Mouse (Mus musculus) megakaryocyte-erythroid progenitor cell, adult 5-6 weeks (primary cell): ENCODE results near the gene Kcnk12. TPM values are rescaled to one million over a fixed set of nuclear protein-coding genes. Genes with fewer than 3 reads are reported as not detected.

Experiments used
- ATAC-seq: replicated peaks from 2 replicates; pipeline ENCODE4 v1.8.0; 2016; ENCODE audit warnings: mild to moderate bottlenecking, inconsistent platforms; ENCODE audit not compliant: severe bottlenecking, poor library complexity, low FRiP score, low TSS enrichment
- total RNA-seq, 2 experiments: library from RNA; stranded (forward) in 1 of 2; stranded (reverse) in 1 of 2; fragments of 200-1000, 215-1000 nt in 1 of 2; fragments of >200 nt in 1 of 2; fragmentation: Nextera tagmentation in 1 of 2; gene quantifications; 2 replicates each; pipeline ENCODE4 v1.2.3; 2014 to 2017

Gene Kcnk12
- total RNA-seq, 2 experiments from 2014 or later = not detected

DNA sequence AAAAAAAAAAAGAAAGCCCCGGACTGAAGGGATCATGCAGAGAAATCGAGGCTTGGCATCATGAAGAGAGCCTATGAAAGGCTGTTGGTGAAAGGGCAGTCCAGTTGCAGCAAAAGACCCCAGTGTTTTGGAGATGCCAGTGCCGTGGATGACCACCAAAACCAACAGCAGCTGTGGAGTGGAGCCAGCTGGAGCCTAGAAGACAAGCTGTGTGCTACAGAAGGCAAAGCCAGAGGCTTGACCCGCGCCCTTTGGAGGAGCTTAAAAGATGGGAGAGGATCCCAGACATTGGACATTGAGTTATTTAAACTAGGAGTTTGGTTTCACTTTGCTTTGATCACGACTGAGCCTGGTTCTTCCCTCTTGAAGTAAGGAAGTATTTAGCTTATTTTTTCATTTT, 9.6 kb downstream of the Kcnk12 start:
- no peak for ATAC-seq

DNA sequence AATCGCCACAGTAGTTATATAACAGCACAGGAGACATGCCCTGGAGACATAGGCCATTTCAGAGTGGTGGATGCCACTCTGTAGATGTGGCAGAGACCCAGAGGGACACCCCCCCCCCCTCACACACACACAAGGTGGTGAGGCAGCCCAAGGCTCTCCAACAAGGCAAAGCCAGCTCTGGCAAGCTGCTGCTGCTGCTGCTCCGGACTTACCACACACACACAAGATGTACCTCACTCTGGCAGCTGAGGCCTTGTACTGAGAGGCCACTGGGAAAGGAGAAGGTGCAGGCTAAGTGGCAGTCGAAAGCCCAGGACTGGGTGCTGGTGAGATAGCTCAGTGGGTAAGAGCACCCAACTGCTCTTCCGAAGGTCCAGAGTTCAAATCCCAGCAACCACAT, 10.1 kb downstream of the Kcnk12 start:
- ATAC-seq = no peak

DNA sequence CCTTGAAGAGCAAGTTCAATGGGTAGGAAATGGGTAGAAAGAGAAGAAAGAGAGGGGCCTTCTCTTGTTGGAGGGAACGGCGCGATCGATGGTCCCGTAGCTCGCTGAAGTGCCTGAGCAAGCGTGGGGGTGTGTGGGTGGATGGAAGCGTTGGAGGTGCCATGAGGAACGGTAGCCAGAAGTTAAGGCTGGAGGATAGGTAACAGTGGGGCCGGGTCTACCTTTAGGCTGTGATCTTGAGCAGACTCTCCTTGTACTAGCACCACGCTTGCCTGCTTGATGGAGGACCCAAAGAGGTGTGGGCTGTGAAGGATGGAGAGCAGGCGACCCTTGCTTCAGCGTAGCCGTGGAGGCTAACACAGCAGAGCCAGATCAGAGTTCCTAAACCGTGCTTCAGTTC, 12.1 kb downstream of the Kcnk12 start:
- ATAC-seq = no peak

DNA sequence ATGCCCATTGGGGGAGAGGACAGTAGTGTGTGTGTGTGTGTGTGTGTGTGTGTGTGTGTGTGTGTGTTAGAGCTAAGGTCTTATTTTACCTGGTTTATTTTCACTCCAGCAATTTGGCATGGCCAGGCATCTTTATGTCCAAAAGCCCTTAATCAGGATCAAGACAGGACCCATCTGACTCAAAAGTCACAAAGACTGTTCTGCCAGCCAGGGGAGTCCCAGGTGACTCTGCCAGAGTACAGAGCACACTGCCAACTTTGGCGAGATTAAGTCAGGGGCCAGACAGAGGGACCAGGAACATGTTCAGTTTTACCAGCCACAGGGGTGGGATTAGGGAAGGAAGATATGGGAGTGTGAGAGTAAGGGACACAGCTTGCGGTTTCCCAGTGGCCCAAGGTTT, 12.9 kb downstream of the Kcnk12 start:
- ATAC-seq = no peak

DNA sequence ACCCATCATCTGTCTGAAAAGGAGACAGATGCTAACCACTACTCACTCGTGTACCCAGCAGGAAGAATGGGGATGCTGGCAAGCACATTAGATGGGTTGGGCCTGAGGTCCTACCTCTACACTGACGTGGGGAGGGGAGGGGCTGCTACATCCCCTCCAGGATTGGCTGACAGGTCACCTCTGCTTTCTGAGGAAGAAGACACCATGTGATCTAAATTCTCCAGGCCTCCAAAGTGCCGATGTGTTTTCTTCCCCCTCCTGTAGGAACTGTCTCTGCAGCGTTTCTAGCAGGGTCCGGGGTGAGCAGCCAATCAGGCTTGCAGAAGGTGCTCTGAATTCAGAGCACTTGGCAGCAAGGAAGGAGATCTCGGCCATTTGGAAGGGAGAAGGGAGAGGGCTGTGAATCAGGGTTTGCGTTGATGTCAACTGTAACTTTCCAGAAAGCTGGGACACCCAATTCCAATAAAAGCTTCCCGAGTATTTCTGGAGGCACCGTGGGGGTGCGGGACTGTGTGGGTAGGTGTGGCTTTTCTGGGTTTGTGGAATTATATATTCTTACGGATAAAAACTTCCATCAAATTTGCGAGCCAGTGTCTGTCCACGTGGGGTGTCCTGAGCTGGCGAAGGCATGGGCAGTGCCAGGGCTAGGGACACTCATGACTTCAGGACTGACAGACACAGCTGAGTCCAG, 13.5 kb downstream of the Kcnk12 start:
- ATAC-seq = no peak

DNA sequence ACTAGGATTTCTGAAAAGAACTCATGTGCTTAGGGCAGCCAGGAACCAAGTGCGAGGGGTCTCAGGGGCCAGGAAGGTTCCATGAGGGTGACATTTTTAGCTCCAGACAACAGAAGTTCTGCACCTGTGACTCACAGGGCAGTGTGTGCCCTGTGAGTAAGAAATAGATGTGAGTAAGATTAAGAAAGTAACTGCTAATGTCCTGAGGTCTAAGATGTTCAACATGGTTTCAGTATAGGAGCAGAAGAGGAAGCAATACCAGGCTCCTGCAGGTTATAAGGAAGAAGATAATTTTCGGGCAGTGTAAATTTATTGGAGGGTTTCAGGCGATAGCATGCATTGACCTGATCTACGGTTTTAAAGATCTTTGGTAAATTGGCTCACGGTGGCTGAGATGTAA, 16.6 kb downstream of the Kcnk12 start:
- ATAC-seq = no peak

DNA sequence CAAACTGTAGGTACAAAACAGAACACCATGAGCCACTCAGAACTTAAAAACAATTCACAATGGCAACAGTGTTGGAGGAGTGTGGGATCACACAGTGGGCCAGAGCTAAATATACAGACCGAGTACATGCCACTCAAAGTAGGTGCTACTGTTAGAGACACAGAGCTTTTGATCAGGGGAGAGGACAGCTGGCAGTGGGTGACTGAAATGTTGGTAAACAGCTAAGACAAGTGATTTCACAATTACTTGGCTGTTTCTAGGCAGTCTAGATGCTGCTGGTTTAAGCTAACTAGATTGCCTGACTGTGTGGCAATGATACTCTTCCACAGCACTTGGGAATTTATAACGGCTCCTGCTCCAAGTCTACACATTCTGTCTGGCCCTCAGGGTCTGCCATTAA, 17.6 kb downstream of the Kcnk12 start:
- no peak for ATAC-seq

DNA sequence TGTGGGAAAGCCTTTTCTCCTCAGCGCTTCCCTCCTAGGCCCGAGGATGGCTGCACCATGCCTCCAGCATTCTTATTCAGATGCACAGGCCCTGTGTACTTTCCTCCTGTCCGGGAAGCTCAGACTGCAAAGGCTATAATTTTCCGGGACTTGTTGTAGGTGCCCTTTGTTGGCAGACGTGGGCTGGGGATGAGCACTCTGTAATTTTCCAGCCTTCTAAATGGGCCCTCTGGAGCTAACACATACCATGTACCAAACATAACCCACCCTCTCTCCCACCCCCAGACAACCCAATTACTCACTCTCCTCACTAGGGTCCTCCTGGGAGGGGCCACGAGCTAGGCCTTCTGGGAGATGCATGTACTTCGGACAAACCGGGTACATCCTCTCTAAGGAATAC, 22.8 kb downstream of the Kcnk12 start:
- no peak for ATAC-seq

DNA sequence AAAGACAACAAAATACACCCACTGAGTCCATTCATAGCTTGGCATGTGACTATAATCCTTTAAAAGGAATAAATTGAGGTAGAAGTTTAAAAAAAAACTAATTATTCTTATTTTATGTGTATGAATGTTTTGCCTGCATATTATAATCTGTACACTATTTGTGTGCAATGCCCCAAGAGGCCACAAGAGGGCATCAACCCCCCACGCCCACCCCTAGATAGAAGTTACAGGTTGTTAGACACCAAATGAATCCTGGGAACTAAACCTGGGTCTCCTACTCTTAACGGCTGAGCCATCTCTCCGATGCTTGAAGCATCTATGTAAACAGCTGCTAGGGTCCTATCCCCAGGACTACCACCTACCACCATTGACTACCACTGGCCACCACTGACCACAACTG, 24.6 kb downstream of the Kcnk12 start:
- ATAC-seq = peak; percentile 40; the same call in 1 of the 2 replicates

DNA sequence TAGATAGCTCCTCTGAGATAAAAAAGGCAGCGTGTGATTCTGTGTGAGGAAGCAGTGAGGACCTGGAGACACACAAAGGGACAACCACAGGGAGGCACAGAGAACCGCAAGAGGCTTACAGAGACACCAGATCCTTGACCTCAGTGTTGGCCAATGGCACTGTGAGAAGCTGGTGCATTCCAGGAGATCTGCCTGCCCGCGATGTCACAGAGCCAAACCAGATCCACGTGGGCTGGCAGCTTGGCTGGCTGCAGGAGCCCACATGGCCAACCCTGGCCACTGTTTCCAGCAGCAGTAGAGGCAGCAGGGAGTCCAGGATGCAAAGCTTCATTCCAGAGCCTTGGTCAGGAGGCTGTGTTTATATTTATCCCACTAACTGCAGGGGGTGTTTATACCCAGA, 27.0 kb downstream of the Kcnk12 start:
- no peak for ATAC-seq

DNA sequence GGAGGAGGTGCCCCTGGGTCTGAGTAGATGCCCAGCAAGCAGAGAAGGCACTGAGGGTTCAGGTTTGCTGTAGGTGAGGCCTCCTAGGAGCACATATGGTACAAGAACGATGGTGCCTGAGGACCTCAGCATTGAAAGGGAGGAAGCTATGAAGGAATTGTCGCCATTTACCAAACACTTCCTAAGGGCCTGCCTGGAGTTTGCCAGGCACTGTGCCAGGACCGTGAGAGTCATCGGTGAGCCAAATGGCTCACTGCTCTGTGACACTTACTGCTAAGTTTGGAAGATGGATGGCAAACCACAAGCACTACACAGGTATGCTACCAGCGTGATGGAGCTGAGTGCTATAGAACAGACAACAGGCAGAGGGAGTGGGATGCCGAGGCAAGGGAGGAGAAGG, 30.9 kb downstream of the Kcnk12 start:
- ATAC-seq = no peak

DNA sequence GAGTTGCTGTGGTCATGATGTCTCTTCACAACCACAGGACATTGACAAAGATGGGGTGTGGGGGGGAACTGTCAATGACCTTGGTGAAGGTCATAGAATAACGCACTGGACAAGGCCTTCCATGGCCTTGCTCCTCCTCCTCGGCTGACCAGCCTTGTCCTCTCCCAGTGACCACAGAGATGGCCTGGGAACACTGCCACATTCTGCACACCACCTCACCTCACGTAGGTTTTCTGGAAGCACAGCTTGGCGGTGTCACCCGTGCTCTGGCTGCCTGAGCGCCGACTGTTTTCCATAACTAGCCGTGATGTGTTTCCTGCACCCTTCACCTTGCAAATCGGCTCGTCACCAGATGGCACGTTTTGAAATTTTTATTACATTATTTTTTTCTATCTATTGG, 32.8 kb downstream of the Kcnk12 start:
- no peak for ATAC-seq

DNA sequence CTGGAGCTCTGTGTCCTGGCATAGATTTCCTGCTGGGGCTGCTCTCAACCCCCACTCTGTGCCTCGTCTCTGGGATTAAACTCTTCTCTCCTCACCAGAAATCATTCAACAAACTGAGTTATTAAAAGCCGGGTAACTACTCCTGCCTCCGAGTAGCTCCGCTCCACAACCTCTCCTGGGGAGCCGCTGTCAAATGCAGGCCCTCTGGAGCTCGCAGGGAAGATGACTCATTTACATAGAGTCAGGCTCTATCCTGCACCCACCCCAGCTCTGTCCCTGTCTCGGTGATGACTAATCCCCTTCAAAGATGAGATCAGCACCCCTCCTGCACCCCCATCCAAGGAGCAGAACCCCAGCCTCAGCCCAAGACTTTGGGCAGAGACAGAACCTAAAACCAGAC, 34.6 kb downstream of the Kcnk12 start:
- ATAC-seq = no peak

DNA sequence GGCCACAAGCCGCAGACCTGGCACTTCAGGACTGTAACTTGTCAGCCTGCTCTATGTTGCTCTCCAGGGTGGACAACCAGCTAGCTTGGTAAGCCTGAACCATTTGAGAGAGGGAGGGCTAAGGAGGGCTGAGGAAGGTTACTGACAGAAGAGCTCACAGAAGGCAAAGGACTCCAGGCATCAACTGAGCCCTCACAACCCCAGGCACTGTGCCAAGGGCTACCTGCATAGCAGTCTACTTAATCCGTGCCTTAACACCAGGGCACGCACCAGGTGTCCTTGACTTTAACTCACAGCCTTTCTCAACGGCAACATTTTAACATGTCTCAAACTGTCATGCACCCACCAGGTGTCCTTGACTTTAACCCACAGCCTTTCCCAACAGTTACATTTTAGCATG, 37.5 kb downstream of the Kcnk12 start:
- no peak for ATAC-seq

DNA sequence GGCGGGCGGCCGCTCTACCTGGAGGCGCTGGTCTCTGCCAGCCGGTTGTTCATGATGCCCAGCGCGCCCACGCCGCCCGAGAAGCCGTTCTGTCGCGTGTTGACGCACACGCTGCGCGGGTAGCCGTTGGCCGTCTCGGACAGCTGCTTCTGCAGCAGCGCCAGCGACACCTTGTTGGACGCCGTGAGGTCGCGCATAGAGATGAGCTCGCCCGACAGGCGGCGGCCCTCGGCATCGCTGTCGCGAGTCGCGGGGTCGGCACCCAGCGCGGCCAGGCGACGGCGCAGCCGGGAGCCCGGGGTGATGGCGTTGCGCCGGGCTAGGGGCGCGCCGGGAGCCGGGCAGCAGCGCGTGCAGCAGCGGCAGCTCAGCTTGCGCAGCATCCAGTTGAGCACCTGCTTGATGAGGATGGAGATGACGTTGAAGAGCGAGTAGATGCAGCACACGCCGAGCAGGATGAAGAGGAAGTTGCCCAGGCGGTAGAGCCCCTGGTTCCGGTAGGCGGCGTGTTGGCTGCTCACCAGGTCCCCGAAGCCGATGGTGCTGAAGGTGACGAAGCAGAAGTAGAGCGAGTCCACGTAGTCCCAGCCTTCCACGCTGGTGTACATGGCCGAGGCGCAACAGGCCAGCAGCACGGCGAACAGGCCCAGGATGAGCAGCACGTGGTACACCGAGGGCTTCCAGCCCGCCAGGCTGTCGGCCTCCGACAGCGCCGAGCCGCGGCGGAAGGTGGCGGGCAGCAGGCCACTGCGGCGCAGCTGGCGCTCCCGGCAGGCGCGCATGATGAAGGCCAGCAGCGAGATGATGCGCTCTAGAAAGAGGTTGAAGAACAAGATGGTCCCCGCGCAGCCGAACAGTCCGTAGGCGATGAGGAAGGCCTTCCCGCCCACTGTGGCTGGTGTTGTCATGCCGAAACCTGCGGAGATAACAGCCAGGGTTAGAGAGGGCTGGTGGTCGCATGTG, 51.6 kb downstream of the Kcnk12 start:
- peak; percentile 44 for ATAC-seq

DNA sequence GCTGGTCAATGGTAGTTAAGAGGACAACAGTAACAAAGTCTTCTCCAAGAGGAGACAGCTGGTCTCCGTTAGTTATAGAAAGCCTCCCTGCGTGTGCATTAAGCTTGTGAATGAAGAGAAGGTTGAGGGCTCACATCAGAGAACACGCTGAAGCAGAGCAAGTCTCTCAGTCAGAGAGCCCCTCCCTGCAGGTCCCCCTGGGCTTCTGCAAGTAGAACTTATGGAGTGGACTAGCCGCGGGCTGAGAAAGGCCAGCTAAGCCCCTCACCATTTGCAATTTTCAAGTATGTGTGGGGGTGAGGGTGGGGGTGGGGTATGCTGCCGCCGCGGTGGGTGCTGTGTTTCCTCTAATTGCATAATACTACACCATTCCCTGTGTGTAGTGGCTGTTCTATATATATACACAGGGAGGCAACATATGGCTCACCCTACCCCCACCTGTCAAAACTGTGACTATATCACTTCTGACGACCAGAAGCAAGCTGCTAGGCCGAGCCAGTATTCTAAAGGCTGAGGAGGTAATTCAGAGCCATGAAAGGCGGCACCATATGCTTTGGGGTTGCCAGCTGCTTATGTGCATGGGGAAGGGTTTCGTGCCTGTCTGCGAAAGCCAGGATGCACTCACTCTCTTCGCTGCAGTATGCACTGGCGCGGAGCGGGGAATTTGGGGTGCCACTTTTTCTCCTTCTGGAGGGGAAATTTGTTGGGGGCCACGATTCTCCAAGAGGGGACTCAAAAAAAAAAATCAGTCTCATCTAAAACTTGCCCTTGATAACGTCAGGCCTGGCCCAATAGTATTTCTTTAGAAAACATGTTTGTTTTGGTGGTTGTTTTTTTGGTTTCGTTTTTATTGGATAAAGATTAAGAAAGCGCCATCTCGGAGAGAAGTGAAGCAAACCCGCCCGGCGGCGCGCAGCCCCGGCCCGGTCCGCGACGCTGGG, 52.5 kb downstream of the Kcnk12 start:
- ATAC-seq = no peak

DNA sequence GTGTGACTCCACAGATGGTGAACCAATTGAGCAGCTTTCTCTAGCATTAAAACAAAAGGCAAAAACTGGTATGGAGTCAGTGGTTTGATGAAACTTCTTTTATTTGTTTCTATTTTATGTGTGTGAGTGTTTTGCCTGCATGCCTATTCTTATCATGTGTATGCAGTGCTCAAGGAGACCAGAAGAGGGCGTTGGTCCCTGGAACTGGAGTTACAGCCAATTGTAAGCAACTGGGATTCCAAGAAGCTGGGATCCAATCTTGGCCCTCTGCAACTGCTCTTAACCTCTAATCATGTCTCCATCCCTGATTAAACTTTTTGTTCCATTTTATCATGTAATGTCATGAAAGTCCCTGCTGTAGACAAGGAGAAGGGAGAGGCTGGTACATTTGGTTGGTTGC, 58.0 kb downstream of the Kcnk12 start:
- ATAC-seq = no peak

DNA sequence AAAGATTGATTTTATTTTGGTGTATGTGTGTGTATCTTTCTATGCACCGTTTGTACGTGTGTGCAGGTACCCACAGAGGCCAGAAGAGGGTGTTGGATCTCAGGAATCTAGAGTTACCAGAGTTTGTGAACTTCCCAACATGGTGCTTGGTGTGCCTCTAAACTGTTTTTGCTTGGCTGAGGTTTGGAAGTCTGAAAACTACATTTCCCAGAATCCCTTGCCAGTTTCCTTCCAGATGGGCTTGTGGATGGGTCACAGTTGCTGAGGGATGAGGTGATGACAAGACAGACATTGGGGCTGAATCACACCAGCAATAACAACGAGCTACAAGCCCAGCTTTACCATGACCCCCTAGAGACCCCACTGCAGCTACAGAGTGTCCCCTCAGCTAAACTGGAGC, 60.6 kb downstream of the Kcnk12 start:
- no peak for ATAC-seq

DNA sequence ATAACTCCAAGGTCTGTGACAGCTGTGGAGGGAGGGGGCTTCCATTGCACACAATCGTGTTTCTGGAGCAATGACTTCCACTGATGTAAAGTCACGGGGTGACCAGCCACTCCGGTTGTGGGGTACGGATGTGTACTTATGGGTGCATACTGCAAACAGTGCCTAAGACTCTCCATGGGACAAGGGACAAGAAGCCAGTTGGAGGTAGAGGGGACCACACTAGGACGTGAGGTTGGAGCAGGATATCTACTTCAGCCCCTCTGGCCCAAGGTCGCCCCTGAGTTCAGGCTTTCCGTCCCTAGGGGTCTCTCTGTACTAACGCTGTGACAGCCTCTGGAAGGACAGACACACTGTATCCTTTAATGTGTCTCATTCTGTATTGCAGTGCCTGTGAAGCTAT, 63.3 kb downstream of the Kcnk12 start:
- ATAC-seq = no peak

DNA sequence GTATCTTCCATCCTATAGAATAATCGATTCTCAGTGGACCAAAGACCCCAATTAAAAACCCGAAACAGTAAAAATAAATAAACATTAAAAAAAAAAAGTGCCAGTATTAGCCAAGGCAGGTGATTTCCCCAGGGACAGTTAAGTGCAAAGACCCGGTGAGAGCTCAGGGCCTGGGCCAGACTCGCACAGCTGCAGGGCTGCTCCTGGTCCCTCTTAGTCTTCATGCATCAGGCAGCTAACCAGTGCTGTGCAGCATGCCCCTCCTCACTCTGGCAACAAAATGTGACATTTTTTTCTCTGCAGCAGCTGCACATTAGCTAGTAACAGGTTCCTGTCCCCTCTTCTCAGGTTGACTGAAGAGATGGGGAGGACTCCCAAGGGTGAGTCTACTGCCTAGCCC, 65.8 kb downstream of the Kcnk12 start:
- ATAC-seq = no peak
